Mouse (Mus musculus) G1E (cell line): ENCODE data around the gene Akap3.

Source experiments
- CTCF ChIP-seq: IDR thresholded peaks from 2 replicates; pipeline ENCODE4 v1.5.1; 2012; ENCODE audit warnings: low read depth, low read length, inconsistent platforms, mixed read lengths
- GATA1 ChIP-seq: IDR thresholded peaks from 2 replicates; pipeline ENCODE4 v1.6.1; 2012; ENCODE audit warnings: borderline replicate concordance, low read length, inconsistent platforms, mixed read lengths
- POLR2AphosphoS5 ChIP-seq: IDR thresholded peaks from 2 replicates; pipeline ENCODE4 v1.6.1; 2012; ENCODE audit warnings: low read depth, low read length, inconsistent platforms; ENCODE audit not compliant: insufficient replicate concordance
- TAL1 ChIP-seq: conservative IDR thresholded peaks from 2 replicates; pipeline ENCODE4 v1.6.1; 2012; ENCODE audit warnings: low read depth, low read length, inconsistent platforms, mixed read lengths

- TF ChIP-seq CTCF (no peak), TAL1 (no peak), POLR2AphosphoS5 (no peak), GATA1 (no peak)
Observed at GRCm38 (mm10) chr6:126808561-126808960, 44.3 kb upstream of the Akap3 start.
